Mouse (Mus musculus): ENCODE results near the gene Tnfrsf23. TPM values are rescaled to one million over a fixed set of nuclear protein-coding genes. Genes with fewer than 3 reads are reported as not detected.
"Not testable (repeated sequence)": the region's sequence is repeated elsewhere in the genome, so short reads cannot be mapped to it uniquely, and the experiment has no call there.

Gene Tnfrsf23
- polyA plus RNA-seq, 1 experiment, result 16.7 TPM

GRCm38 (mm10) chr7:143691181-143691580 is 5.5 kb upstream of the Tnfrsf23 start:
- no peak for TF ChIP-seq FOSL1 (IDR thresholded peaks at IDR 0.05; ENCODE audit: insufficient read depth, low read length, poor library complexity, severe bottlenecking)
- no peak for TF ChIP-seq CTCF (IDR thresholded peaks at IDR 0.05; ENCODE audit: control insufficient read depth, insufficient read depth, insufficient read length)
- TF ChIP-seq MAX (IDR thresholded peaks at IDR 0.05), result no peak
- no peak for TF ChIP-seq USF1 (IDR thresholded peaks at IDR 0.05; ENCODE audit: low read depth)
- TF ChIP-seq MYOD1 (IDR thresholded peaks at IDR 0.05; ENCODE audit: control insufficient read depth, insufficient read length, low read depth), result no peak
- no peak for TF ChIP-seq MYOG (IDR thresholded peaks at IDR 0.05; ENCODE audit: control insufficient read depth, extremely low read depth, insufficient read length)
- TF ChIP-seq CEBPB (IDR thresholded peaks at IDR 0.05; ENCODE audit: low read depth), result no peak
- Histone ChIP-seq H3K27me3 (ENCODE audit: control insufficient read depth, insufficient read depth, insufficient read length) (no peaks in the 10 kb centered on the region), H3K79me2 (ENCODE audit: control insufficient read depth, insufficient read depth) (no peaks in the 10 kb centered on the region), H3K79me3 (ENCODE audit: low read depth) (no peaks in the 10 kb centered on the region), H3K36me3 (ENCODE audit: control insufficient read depth, insufficient read depth) (peaks cover 51% of the 10 kb centered on the region), H3ac (ENCODE audit: control insufficient read depth, insufficient read length, low read depth) (no peak overlapping the region), H3K4me3 (ENCODE audit: insufficient read depth, poor library complexity, severe bottlenecking) (no peak overlapping the region)

- H3K79me3 ChIP-seq (ENCODE audit: low read depth), result no peaks in the 10 kb centered on the region
- no peak for TF ChIP-seq MYOG (IDR thresholded peaks at IDR 0.05; ENCODE audit: control insufficient read depth, extremely low read depth, insufficient read length)
- no peak for TF ChIP-seq CEBPB (IDR thresholded peaks at IDR 0.05; ENCODE audit: low read depth)
- no peak for TF ChIP-seq CTCF (IDR thresholded peaks at IDR 0.05; ENCODE audit: control insufficient read depth, insufficient read depth, insufficient read length)
- no peak for TF ChIP-seq MAX (IDR thresholded peaks at IDR 0.05)
- no peak for TF ChIP-seq USF1 (IDR thresholded peaks at IDR 0.05; ENCODE audit: low read depth)
- TF ChIP-seq MYOD1 (IDR thresholded peaks at IDR 0.05; ENCODE audit: control insufficient read depth, insufficient read length, low read depth), result no peak
- TF ChIP-seq FOSL1 (IDR thresholded peaks at IDR 0.05; ENCODE audit: insufficient read depth, low read length, poor library complexity, severe bottlenecking), result no peak
- no peaks in the 10 kb centered on the region for H3K79me2 ChIP-seq (ENCODE audit: control insufficient read depth, insufficient read depth)
- H3K36me3 ChIP-seq (ENCODE audit: control insufficient read depth, insufficient read depth), result peaks cover 39% of the 10 kb centered on the region
- H3K27me3 ChIP-seq (ENCODE audit: control insufficient read depth, insufficient read depth, insufficient read length), result no peaks in the 10 kb centered on the region
- no peak overlapping the region for H3ac ChIP-seq (ENCODE audit: control insufficient read depth, insufficient read length, low read depth)
- H3K4me3 ChIP-seq (ENCODE audit: insufficient read depth, poor library complexity, severe bottlenecking), result no peak overlapping the region
Observed at GRCm38 (mm10) chr7:143689946-143690345, 4.3 kb upstream of the Tnfrsf23 start.

GRCm38 (mm10) chr7:143689481-143689880 is 3.8 kb upstream of the Tnfrsf23 start:
- TF ChIP-seq MAX (IDR thresholded peaks at IDR 0.05) (no peak), USF1 (IDR thresholded peaks at IDR 0.05; ENCODE audit: low read depth) (no peak), CTCF (IDR thresholded peaks at IDR 0.05; ENCODE audit: control insufficient read depth, insufficient read depth, insufficient read length) (no peak), MYOD1 (IDR thresholded peaks at IDR 0.05; ENCODE audit: control insufficient read depth, insufficient read length, low read depth) (no peak), MYOG (IDR thresholded peaks at IDR 0.05; ENCODE audit: control insufficient read depth, extremely low read depth, insufficient read length) (no peak), CEBPB (IDR thresholded peaks at IDR 0.05; ENCODE audit: low read depth) (no peak), FOSL1 (IDR thresholded peaks at IDR 0.05; ENCODE audit: insufficient read depth, low read length, poor library complexity, severe bottlenecking) (no peak)
- no peaks in the 10 kb centered on the region for H3K79me2 ChIP-seq (ENCODE audit: control insufficient read depth, insufficient read depth)
- no peaks in the 10 kb centered on the region for H3K79me3 ChIP-seq (ENCODE audit: low read depth)
- no peak overlapping the region for H3ac ChIP-seq (ENCODE audit: control insufficient read depth, insufficient read length, low read depth)
- no peak overlapping the region for H3K4me3 ChIP-seq (ENCODE audit: insufficient read depth, poor library complexity, severe bottlenecking)
- no peaks in the 10 kb centered on the region for H3K27me3 ChIP-seq (ENCODE audit: control insufficient read depth, insufficient read depth, insufficient read length)
- H3K36me3 ChIP-seq (ENCODE audit: control insufficient read depth, insufficient read depth), result peaks cover 34% of the 10 kb centered on the region

GRCm38 (mm10) chr7:143686676-143687075 is 1.0 kb upstream of the Tnfrsf23 start:
- peaks cover 11% of the 10 kb centered on the region for H3K36me3 ChIP-seq (ENCODE audit: control insufficient read depth, insufficient read depth)
- not testable (repeated sequence) for H3K27me3 ChIP-seq (ENCODE audit: control insufficient read depth, insufficient read depth, insufficient read length); H3K79me2 ChIP-seq (ENCODE audit: control insufficient read depth, insufficient read depth); H3K4me3 ChIP-seq (ENCODE audit: insufficient read depth, poor library complexity, severe bottlenecking); H3ac ChIP-seq (ENCODE audit: control insufficient read depth, insufficient read length, low read depth); H3K79me3 ChIP-seq (ENCODE audit: low read depth)

- H3K79me3 ChIP-seq (ENCODE audit: low read depth); H3K4me3 ChIP-seq (ENCODE audit: insufficient read depth, poor library complexity, severe bottlenecking): not testable (repeated sequence)
Observed at GRCm38 (mm10) chr7:143686191-143686590, 519 bp upstream of the Tnfrsf23 start.

GRCm38 (mm10) chr7:143684569-143684968 is 1.1 kb downstream of the Tnfrsf23 start:
- not testable (repeated sequence) for H3K27me3 ChIP-seq (ENCODE audit: control insufficient read depth, insufficient read depth, insufficient read length); H3K4me3 ChIP-seq (ENCODE audit: insufficient read depth, poor library complexity, severe bottlenecking); H3K36me3 ChIP-seq (ENCODE audit: control insufficient read depth, insufficient read depth); H3ac ChIP-seq (ENCODE audit: control insufficient read depth, insufficient read length, low read depth); H3K79me3 ChIP-seq (ENCODE audit: low read depth); H3K79me2 ChIP-seq (ENCODE audit: control insufficient read depth, insufficient read depth)

More at GRCm38 (mm10) chr7:143686191-143686590, 519 bp upstream of the Tnfrsf23 start:
- not testable (repeated sequence) for H3K27me3 ChIP-seq (ENCODE audit: control insufficient read depth, insufficient read depth, insufficient read length); H3K36me3 ChIP-seq (ENCODE audit: control insufficient read depth, insufficient read depth); H3K79me2 ChIP-seq (ENCODE audit: control insufficient read depth, insufficient read depth); H3ac ChIP-seq (ENCODE audit: control insufficient read depth, insufficient read length, low read depth)

- Histone ChIP-seq H3K36me3 (ENCODE audit: control insufficient read depth, insufficient read depth) (no peaks in the 10 kb centered on the region), H3K4me3 (ENCODE audit: insufficient read depth, poor library complexity, severe bottlenecking) (no peak overlapping the region), H3ac (ENCODE audit: control insufficient read depth, insufficient read length, low read depth) (no peak overlapping the region), H3K79me3 (ENCODE audit: low read depth) (no peaks in the 10 kb centered on the region), H3K79me2 (ENCODE audit: control insufficient read depth, insufficient read depth) (no peaks in the 10 kb centered on the region), H3K27me3 (ENCODE audit: control insufficient read depth, insufficient read depth, insufficient read length) (no peaks in the 10 kb centered on the region)
- no peak for TF ChIP-seq FOSL1 (IDR thresholded peaks at IDR 0.05; ENCODE audit: insufficient read depth, low read length, poor library complexity, severe bottlenecking)
- no peak for TF ChIP-seq MYOG (IDR thresholded peaks at IDR 0.05; ENCODE audit: control insufficient read depth, extremely low read depth, insufficient read length)
- no peak for TF ChIP-seq MYOD1 (IDR thresholded peaks at IDR 0.05; ENCODE audit: control insufficient read depth, insufficient read length, low read depth)
- no peak for TF ChIP-seq CTCF (IDR thresholded peaks at IDR 0.05; ENCODE audit: control insufficient read depth, insufficient read depth, insufficient read length)
- TF ChIP-seq CEBPB (IDR thresholded peaks at IDR 0.05; ENCODE audit: low read depth), result no peak
- no peak for TF ChIP-seq USF1 (IDR thresholded peaks at IDR 0.05; ENCODE audit: low read depth)
- no peak for TF ChIP-seq MAX (IDR thresholded peaks at IDR 0.05)
Observed at GRCm38 (mm10) chr7:143681566-143681965, 4.1 kb downstream of the Tnfrsf23 start.

- not testable (repeated sequence) for H3ac ChIP-seq (ENCODE audit: control insufficient read depth, insufficient read length, low read depth); H3K36me3 ChIP-seq (ENCODE audit: control insufficient read depth, insufficient read depth); H3K79me2 ChIP-seq (ENCODE audit: control insufficient read depth, insufficient read depth); H3K27me3 ChIP-seq (ENCODE audit: control insufficient read depth, insufficient read depth, insufficient read length); H3K79me3 ChIP-seq (ENCODE audit: low read depth); H3K4me3 ChIP-seq (ENCODE audit: insufficient read depth, poor library complexity, severe bottlenecking)
Observed at GRCm38 (mm10) chr7:143680836-143681235, 4.8 kb downstream of the Tnfrsf23 start.

- not testable (repeated sequence) for H3K4me3 ChIP-seq (ENCODE audit: insufficient read depth, poor library complexity, severe bottlenecking); H3K79me2 ChIP-seq (ENCODE audit: control insufficient read depth, insufficient read depth); H3K79me3 ChIP-seq (ENCODE audit: low read depth); H3K27me3 ChIP-seq (ENCODE audit: control insufficient read depth, insufficient read depth, insufficient read length); H3K36me3 ChIP-seq (ENCODE audit: control insufficient read depth, insufficient read depth); H3ac ChIP-seq (ENCODE audit: control insufficient read depth, insufficient read length, low read depth)
Observed at GRCm38 (mm10) chr7:143679650-143680049, 6.0 kb downstream of the Tnfrsf23 start.

Data from C2C12 (cell line).